Mouse (Mus musculus): Measurements from ENCODE around the gene Nepn.
"Not testable (repeated sequence)": the region's sequence is repeated elsewhere in the genome, so short reads cannot be mapped to it uniquely, and the experiment has no call there.

Gene Nepn

DNA sequence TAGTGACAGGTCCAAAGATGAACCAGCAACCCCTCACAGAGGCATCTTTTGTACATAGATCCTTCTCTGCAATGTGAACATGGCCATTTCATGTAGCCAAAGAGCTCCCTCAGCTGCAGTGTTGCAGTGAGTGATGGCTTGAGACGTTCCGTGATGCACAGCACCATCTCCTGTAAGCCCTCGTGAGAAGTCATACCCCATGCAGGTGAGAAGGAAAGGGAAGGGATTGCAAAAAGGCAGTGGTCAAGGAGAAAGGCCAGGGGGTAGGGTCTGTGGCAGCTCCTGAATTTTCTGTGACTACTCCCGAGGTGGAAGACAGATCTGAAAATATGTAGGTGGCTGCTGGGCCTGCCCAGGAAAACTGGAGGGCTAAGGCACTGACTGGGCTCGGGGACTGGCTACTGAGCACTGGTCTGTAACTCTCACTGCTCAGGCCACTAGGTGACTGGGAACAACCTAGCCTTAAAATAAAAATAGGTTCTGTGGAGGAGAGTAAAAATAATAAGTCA lies at the start of gene Nepn:
Gene Nepn (plus strand): TSS at position 51 of the 509 bp plus-strand sequence.
- no peak for DNase-seq (ENCODE audit: low spot score in 2 of 2)

DNA sequence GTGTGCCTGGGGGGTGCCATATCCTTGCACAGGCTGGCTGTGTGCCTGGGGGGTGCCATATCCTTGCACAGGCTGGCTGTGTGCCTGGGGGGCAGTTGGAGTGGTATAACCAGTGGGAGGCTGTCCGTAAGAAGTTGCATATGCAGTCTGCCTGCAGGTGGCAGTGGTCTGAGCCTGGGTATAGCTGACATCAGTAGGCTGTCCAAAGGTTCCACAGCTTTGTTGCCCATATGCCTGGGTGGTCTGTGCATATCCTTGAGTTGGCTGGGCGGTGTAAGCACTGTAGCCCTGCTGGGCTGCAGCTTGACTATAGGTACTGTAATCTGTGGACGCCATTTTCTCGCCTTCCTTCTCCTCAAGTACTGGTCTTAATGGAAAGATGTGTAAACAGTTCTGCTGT lies 45.4 kb upstream of the Nepn start:
- DNase-seq (ENCODE audit: low spot score in 2 of 2) = not testable (repeated sequence)

DNA sequence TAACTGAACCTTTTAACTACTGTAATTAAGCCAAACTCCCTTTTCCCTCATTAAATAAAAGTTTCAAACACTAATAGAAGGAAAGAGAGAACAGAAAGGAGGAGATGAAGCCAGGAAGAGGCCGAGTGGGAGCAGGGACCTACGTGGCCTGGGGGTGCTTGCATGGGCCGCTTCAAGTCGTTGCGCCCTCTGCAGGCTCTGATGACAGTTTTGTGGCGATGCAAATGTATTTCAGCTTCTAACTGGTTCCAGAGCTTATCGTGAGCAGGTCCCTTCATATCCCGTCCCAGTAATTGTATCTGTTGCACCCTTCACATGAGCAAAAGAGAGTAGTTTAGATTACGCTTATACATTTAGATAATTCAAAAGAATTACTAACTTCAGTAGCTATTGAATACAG lies 35.6 kb upstream of the Nepn start:
- DNase-seq (ENCODE audit: low spot score in 2 of 2) = no peak

DNA sequence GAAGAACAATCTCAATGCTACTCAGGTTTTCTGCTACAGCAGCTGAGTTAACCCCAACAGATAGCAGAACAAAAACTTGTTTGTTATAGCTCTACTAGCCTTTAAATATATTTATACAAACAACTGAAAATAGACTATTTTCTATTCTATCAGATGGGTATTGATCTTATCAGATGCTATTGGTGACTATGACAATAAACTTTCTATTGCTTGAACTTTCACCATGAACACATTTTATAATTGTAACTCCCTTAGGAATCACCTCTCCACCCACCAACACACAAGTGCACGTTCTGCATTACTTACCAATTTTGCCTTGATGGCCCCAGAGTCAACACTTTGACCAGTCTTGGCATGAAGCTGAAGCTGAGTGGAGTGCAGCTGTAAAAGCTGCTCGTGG lies 30.3 kb upstream of the Nepn start, which contains the start of gene Gm26741:
Gene Gm26741 (plus strand): TSS at position 301 of the 400 bp plus-strand sequence.
- no peak for DNase-seq (ENCODE audit: low spot score in 2 of 2)

DNA sequence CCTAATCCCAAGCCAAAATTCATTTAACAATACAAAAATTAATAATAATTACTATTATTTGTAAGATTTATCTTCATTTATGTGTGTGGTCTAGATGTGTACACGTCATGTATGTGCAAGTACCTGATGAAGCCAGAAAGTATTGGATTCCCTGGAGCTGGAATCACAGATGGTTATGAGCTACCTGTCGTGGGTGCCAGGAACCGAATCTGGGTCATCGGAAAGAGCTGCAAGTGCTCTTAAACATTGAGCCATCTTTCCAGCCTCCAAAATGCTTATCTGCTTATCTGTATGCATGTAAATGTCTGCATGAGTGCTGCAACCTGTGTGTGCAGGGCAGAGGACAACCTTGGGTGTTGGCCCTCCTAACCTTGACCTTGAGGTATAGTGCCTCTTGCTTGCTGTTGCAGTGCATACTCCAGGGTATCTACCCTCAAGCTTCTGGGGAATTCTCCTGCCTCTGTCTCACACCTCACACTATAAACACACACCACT lies 28.5 kb upstream of the Nepn start:
- no peak for DNase-seq (ENCODE audit: low spot score in 2 of 2)

DNA sequence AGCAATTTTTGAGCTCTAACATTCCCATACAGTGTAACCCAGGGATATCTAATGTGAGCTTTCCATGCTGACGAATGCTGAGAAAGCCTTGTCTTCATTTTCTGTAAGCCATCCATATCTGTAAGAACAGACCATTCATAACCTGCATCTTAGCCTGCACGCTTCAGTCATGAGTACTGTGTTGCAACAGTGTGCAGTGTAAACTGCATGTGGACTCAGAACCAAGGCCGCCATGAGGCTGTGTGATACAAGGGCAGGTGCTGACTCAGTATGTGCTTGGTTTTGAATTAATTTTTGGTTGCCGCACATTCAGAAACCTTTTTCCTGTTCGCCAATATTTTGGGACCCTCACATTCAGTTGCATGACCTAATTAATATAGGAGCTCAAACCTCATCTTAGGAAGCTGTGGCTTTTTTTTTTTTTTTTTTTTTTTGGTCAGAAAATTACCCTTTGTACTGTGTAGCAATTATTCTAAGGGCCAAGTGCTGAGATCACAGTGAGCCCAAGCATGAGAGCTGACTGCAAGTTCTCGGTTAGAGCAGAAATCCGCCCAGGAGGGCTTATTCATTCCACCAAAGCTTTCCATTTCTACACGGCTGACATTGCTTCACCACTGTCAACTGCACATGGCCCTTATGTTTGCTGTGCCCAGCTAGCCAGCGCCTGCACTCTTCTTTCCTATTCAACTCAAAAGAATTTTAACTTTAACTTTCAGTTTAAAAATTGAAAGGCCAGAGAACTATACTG lies 27.7 kb upstream of the Nepn start:
- no peak for DNase-seq (ENCODE audit: low spot score in 2 of 2)

DNA sequence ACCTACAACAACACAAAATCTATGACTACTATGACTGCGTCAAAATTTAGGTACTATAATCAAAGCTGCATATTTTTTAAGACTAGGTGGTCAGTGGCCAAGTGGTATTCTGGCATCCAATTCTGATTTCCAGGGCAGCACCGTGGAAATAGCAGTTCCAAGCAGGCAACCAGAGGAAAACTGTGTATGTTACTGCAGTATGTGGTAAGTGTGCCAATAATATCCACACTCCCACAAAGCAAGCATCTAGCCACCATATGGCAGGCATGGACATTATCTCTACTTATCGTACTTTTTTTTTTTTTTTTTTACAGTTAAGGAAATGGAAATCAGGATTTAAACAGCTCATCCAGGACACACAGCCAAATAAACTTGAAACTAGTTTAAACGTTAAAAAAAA lies 20.4 kb upstream of the Nepn start:
- peak in 1 of 2 experiments; percentile 25 for DNase-seq (ENCODE audit: low spot score in 2 of 2)

DNA sequence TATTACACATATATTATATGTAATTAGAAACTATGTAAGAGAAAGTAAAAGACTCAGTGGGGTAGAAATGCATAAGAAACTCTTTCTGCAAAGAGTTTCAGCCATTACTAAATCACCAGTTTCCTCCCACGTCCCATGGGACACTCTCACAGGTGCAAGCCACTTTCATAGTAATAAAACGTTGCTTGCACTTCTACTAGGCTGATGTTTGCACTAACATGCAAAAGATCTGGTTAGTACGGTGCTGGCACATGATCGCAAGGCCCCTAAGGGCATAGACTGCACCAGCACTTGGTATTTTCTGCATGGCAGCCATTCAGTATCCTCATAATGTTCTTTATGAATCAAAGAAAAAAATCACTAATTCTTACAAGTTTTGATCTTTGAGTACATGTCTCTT lies 14.9 kb upstream of the Nepn start:
- DNase-seq (ENCODE audit: low spot score in 2 of 2) = no peak

DNA sequence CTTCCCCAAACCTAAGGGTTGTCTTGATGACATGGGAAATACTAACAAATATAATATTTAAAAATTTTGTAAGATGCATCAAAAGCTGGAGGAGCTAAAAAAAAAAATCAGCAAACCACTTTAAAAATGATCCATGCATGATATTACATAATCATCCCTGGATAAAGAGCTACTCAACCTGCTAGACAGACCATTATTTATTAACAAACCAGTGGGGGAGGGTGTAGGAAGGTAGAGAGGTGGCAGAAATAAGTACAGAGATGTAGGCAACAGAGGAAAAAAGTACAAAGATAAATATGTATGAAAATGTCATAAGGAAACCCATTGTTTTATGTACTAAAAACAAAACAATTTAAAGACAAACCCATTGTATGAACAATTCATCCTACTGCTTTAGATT lies 14.1 kb upstream of the Nepn start:
- no peak for DNase-seq (ENCODE audit: low spot score in 2 of 2)

DNA sequence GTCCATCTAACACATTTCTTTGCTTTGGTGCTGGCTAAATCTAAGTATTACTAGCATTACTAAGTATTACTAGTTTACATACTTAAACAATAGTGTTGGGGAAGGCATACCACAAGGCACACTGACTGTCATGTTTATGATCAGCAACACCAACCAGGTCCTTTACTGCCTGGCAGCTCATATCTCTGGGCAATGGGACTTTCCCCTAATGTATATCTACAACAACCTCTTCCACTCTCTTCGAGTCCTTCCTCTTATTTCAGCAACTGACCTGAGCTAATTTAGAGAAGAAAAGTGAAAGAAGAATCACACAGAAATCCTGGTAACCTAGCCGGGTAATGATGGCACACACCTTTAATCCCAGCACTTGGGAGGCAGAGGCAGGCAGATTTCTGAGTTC lies 12.3 kb upstream of the Nepn start:
- no peak for DNase-seq (ENCODE audit: low spot score in 2 of 2)

DNA sequence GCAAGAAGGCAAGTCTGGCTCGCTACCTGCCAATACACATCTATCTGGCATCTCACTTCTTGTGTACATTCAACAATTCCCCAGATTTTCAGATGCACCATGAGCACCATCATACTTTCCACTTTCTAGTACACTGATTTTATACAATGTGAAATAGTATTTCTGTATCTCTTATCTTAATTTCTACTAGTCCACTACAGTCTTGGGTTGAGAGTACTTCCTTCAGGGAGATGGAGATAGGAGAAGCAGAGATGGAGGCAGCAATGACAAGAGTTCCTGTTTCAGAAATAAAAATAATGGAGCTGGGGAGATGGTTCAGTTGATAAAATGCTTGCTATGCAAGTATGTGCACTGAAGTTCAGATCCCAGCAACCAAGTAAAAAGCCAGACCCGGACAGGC lies 11.0 kb upstream of the Nepn start:
- DNase-seq (ENCODE audit: low spot score in 2 of 2) = no peak

DNA sequence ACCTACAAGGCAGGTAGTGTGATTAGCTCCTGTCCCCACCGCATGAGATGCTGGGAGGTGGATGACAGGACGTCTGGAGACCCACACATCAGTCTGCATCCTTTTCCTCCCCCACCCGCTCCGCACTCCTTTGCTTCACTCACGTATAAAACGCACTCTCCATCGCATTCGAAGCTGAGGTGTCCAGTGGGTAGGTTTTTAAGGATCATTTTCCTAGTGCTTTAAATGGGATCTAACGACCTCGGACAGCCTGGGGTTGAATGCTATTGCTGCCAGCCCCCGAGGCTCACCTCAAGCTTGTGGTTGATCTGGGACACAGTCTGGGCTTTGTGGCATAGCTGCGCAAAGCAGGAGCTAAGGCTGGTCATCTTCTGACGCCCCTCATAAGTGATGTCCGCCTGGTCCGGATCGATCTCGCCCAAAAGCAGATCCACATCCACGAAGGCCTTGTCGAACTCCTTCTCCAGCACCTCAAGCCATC lies 7.4 kb upstream of the Nepn start:
- peak; percentile 35 to 64 for DNase-seq (ENCODE audit: low spot score in 2 of 2)

DNA sequence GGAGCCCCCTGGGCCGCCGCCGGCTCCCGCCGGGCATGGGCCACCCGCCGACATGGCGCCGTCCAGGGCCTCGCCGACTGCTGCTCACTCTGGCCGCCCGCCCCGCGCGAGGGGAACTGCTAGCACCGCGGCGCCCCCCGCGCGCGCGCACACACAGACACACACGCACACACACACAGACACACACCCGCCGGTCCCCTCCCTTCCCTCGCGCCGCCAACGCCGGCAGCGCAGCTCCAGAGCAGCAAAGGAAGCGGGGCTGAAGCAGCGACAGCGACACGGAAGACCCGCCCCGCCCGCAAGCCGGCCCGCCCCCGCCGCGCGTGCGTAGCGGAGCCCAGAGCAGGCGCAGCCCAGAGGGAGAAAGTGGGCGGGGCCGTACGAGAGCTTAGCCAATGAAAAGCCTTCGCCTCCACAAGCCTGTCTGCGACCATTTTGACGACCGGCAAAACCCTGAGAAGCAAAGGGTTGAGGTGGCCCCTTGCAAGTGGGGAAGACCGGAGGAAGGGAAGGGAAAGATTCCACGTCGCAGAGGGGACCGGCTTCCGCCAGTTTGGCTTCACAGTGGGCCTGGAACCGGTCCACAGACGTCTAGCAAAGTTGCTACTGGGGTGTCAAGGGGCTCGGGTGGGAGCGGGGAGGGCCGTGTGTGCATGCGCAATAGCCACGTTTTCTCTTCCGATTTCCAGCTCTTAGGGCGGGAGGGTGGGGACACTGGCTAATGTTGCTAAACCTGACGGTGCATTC lies 6.8 kb upstream of the Nepn start, which contains the start of gene Gopc:
Gene Gopc (minus strand): TSS at position 280 of the 747 bp plus-strand sequence.
- peak; percentile 96 to 98 for DNase-seq (ENCODE audit: low spot score in 2 of 2)

DNA sequence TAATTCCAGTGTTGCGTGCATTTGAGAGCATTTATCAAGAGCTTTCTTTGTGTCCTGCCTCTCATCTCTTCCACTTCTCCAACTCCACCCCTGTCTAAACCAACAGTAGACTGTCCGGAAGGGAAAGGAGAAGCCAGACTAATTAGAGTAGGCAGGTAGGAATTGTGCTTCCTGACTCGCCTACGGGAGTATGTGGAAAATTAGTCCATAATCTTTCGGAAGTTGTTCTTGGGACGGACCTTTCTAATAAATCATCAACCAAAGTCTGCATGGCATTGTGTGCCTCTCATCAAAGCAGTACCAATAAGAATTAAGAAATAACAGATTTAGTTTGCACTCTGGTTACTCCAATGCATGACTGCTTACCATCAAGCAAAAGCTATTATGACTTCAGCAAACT lies 5.8 kb upstream of the Nepn start:
- no peak for DNase-seq (ENCODE audit: low spot score in 2 of 2)

DNA sequence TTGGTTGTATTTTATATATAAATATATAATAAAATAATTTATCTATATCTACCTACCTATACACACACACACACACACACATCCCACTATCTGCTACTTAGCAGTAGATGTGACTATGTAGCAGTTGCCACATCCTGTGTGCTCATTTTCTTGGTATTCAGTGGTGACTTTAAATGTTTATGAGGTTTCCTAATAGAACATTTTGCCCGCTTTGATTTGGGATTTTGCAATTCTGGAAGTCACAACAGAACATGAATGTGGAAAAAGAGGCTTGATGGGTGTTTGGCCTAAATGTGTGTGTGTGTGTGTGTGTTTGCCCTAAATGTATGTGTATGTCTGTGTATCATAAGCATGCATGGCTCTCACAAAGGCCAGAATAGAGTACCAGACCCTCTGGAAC lies 5.2 kb upstream of the Nepn start:
- no peak for DNase-seq (ENCODE audit: low spot score in 2 of 2)

DNA sequence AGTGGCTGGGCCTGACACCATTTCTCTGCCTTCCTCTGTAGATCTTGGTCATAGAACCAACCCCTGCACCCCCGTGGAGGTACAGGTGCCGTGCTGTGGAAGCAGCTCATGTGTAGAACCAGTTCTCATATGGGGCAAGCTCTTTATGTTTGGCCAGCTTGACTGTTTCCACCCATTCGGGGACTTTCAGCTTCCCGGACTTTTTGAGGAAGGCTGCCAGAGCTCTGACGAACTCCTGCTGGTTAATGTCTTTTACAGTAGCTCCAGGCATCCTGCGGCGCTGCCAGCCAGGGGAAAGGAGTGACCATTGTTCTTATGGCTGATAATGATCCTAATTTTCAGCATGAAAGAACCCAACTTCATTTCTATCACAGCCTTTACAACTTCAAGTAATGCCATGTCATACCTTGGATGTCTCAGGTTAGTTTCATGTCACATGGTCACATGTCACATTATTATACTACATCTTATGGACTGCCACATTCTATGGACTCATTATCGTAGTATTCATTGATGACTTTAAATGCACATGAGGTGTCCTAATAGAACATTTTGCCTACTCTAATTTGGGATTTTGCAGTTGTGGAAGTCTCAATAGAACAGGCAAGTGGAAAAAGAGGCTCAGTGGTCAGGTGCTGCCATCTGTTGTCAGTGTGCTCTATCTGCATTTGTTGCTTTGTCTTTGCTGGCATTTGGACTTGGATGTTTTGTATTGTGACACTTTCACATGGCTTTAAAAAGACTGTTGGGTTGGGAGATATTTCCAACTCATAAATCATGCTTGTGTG lies 3.8 kb upstream of the Nepn start:
- peak; percentile 43 to 70 for DNase-seq (ENCODE audit: low spot score in 2 of 2)

DNA sequence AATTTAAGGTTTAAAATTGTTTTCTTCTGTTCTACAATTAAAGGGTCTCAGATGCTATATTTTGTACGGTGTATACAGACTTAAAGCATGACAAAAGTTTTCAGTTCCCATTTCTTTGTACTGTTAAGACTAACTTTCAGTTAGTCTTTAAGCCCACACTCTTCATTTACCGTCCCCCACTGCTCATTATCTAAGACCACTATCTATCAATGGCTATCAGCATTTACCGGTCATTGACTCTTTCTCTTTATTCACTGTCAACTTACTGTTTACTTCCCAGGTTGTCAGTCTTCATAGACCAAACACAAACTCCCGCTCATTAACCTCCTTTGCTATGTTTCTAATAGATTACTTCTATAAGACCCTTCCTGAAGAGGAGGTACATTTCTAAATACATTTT lies 1.6 kb upstream of the Nepn start:
- DNase-seq (ENCODE audit: low spot score in 2 of 2) = no peak

DNA sequence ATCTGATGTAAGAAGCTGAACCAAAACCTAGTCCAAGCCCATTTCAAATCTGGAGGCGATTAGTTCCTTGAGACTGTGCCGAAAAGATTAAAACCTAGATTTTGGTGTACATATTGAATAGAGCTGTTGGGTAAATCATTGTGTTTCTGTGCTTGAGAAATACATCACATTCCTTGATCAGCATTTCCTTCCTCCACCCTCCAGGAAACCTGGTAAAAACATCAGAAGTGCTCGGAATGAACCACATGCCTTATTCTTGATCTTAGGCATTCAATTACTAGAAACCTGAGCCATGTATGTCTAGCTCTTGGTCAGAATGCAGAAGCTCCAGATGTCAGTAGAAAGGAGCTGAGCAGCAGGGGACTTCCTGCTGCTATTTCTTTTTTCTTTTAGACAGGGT lies 666 bp downstream of the Nepn start:
- DNase-seq (ENCODE audit: low spot score in 2 of 2) = no peak

DNA sequence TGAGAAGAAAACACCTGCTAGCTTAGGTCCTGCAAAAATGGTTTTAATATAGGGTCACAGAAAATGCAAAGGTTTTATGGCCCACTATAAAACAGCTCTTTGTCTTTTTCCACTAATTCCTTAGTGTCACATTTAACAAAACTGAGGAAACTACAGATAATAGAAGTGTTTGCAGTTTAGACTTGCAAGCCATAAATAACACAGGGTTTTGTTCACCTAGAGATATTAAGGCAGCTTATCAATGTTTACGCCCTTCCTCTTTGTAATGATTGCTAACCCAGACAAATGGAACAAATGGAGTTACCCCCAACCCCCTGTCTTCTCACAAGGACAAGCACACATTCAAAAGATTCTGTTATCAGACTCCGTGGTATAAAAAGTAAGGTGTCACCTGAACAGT lies 2.4 kb downstream of the Nepn start:
- DNase-seq (ENCODE audit: low spot score in 2 of 2) = no peak

DNA sequence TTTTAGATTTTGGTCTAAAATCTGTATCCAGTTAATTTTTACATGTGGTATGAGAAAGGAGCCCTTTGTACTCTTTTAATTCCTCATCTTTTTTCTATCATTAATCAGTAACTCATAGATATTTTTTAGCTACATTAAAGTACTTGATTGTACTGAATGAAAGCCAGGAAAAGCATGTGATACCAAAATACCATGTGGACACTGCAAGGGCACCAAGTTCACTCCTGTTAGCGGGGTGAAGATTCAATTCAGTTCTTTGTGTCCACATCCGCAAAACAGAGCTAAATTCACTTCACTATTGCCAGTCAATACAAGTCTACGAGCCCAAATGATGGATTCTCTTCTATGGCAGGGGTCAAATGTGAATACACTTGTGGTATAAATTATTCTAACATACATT lies 7.9 kb downstream of the Nepn start:
- no peak for DNase-seq (ENCODE audit: low spot score in 2 of 2)

DNA sequence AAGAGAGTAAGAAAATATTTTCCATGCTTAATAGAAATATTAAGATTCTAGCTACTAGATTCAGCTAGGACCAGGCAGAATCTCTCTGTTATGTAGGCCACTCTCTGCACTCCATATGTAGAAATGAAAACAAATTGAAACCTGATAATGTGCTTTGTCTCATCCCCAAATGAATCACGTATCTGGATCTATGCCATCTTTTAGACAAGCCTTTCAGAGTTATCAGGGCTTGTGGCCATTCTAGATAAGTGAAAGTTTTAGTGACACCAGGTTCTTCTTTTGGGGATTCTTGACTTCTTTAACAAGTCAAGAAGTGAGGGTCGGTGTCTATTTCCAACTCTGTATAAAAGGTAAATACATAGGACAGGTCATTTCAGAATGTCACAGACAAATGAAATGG lies 9.9 kb downstream of the Nepn start:
- no peak for DNase-seq (ENCODE audit: low spot score in 2 of 2)

DNA sequence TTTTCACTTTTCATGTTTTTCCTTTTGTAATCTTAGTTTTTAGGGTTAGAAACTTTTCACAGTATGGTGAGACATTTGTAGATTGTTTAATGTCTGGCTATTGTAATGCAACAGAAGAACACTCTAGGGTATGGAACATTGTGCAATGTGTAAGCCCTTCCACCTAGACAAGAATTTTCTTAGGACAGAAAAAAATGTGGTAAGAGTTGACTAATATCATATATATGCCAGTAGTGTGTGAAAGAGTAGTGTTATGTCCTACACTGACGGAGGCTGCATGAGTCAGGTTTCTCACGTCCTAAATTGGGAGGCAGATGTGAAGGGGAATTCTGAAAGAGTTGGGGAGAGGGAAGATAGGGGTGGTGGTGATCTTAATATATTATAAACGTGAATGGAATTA lies 10.9 kb downstream of the Nepn start:
- no peak for DNase-seq (ENCODE audit: low spot score in 2 of 2)

All from right cerebral cortex, adult 2 months (tissue).